Mouse (Mus musculus) limb, embryonic 15.5 days (tissue): Measurements from ENCODE around the gene Rgs19. TPM values are rescaled to one million over a fixed set of nuclear protein-coding genes. Genes with fewer than 3 reads are reported as not detected.
A peak's percentile ranks its signal among the peaks of the same experiment; 100 is the strongest.

Experiments used
- ATAC-seq: fragments of 200-750 bp; cut with Nextera tagmentation; 2 replicates; pipeline ENCODE4 v1.8.0; 2017; ENCODE audit warnings: low read depth, moderate TSS enrichment; ENCODE audit not compliant: insufficient number of reproducible peaks, low FRiP score, low TSS enrichment
- H3K27ac ChIP-seq: fragments of 300-500 bp; sonication (generic); 2 replicates; pipeline ENCODE4 v1.5.1; 2015; ENCODE audit warnings: moderate library complexity, mild to moderate bottlenecking, inconsistent platforms
- H3K27me3 ChIP-seq: fragments of 300-500 bp; sonication (generic); 2 replicates; pipeline ENCODE4 v1.6.1; 2015; ENCODE audit warnings: inconsistent platforms
- H3K36me3 ChIP-seq: fragments of 300-500 bp; sonication (generic); 2 replicates; pipeline ENCODE4 v1.6.1; 2015; ENCODE audit warnings: inconsistent platforms
- H3K4me1 ChIP-seq: fragments of 300-500 bp; sonication (generic); 2 replicates; pipeline ENCODE4 v1.6.1; 2015; ENCODE audit warnings: inconsistent platforms
- H3K4me2 ChIP-seq: fragments of 300-500 bp; sonication (generic); 2 replicates; pipeline ENCODE4 v1.6.1; 2015; ENCODE audit warnings: mild to moderate bottlenecking, inconsistent platforms
- H3K4me3 ChIP-seq: fragments of 300-500 bp; sonication (generic); 2 replicates; pipeline ENCODE4 v1.5.1; 2015; ENCODE audit warnings: mild to moderate bottlenecking, inconsistent platforms
- H3K9ac ChIP-seq: fragments of 300-500 bp; sonication (generic); 2 replicates; pipeline ENCODE4 v1.6.1; 2015; ENCODE audit warnings: inconsistent platforms
- H3K9me3 ChIP-seq: fragments of 300-500 bp; sonication (generic); 2 replicates; pipeline ENCODE4 v1.6.1; 2016; ENCODE audit warnings: inconsistent platforms
- WGBS: fragments of 180-500 bp; shearing (Covaris S2); methylation state at CpG from one replicate; pipeline ENCODE4 v1.1.7; 2015; 5-methylcytosine and 5-hydroxymethylcytosine counted together
- polyA plus RNA-seq: library from polyadenylated mRNA; unstranded; fragments of >200 nt; fragmentation: Nextera tagmentation; extraction: Ambion mirVana; gene quantifications from 2 replicates; pipeline ENCODE4 v1.2.1, GENCODE M21; 2015

The Rgs19 gene
- polyA plus RNA-seq, 1 experiment from 2014 or later: 72.9 TPM

- Histone ChIP-seq H3K4me3 (no peak overlapping the region), H3K27me3 (no peaks in the 10 kb centered on the region), H3K4me1 (peaks cover 16% of the 10 kb centered on the region), H3K27ac (no peak overlapping the region), H3K9ac (no peak overlapping the region), H3K36me3 (no peaks in the 10 kb centered on the region), H3K4me2 (no peak overlapping the region), H3K9me3 (no peaks in the 10 kb centered on the region)
- 70% methylated on average over 33 of the region's 33 CpGs for WGBS
- ATAC-seq: no peak
Measured at GRCm38 (mm10) chr2:181696801-181697420, 3.1 kb upstream of the Rgs19 start.

- H3K9me3 ChIP-seq: no peaks in the 10 kb centered on the region
- H3K4me3 ChIP-seq: no peak overlapping the region
- no peak for ATAC-seq
Measured at GRCm38 (mm10) chr2:181695776-181696175, 2.0 kb upstream of the Rgs19 start.

GRCm38 (mm10) chr2:181694581-181694980, 804 bp upstream of the Rgs19 start:
- H3K4me1 ChIP-seq: peaks cover 27% of the 10 kb centered on the region
- no peaks in the 10 kb centered on the region for H3K27me3 ChIP-seq
- 90% methylated on average over 3 of the region's 3 CpGs for WGBS
- ATAC-seq: no peak
- H3K9me3 ChIP-seq: no peaks in the 10 kb centered on the region
- no peak overlapping the region for H3K9ac ChIP-seq
- no peak overlapping the region for H3K4me3 ChIP-seq
- H3K4me2 ChIP-seq: peak overlapping the region; percentile 81; the same call in 1 of the 2 replicates
- H3K36me3 ChIP-seq: peaks cover 10% of the 10 kb centered on the region
- no peak overlapping the region for H3K27ac ChIP-seq

More at GRCm38 (mm10) chr2:181695776-181696175, 2.0 kb upstream of the Rgs19 start:
- Histone ChIP-seq H3K9ac (no peak overlapping the region), H3K4me1 (peaks cover 23% of the 10 kb centered on the region), H3K27me3 (no peaks in the 10 kb centered on the region), H3K27ac (no peak overlapping the region), H3K36me3 (peaks cover 4% of the 10 kb centered on the region; the same call in 1 of the 2 replicates), H3K4me2 (no peak overlapping the region)
- 74% methylated on average over 1 of the region's 1 CpGs for WGBS

GRCm38 (mm10) chr2:181692304-181692703, 1.5 kb downstream of the Rgs19 start:
- ATAC-seq: no peak
- H3K27ac ChIP-seq: no peak overlapping the region

GRCm38 (mm10) chr2:181691571-181691970, 2.2 kb downstream of the Rgs19 start:
- no peaks in the 10 kb centered on the region for H3K27me3 ChIP-seq
- H3K27ac ChIP-seq: no peak overlapping the region
- H3K36me3 ChIP-seq: peaks cover 39% of the 10 kb centered on the region
- WGBS: 83% methylated on average over 4 of the region's 4 CpGs
- H3K4me1 ChIP-seq: peaks cover 27% of the 10 kb centered on the region
- ATAC-seq: no peak
- H3K4me3 ChIP-seq: no peak overlapping the region
- no peak overlapping the region for H3K4me2 ChIP-seq
- no peak overlapping the region; the same call in 1 of the 2 replicates for H3K9ac ChIP-seq
- H3K9me3 ChIP-seq: no peaks in the 10 kb centered on the region

More at GRCm38 (mm10) chr2:181692304-181692703, 1.5 kb downstream of the Rgs19 start:
- Histone ChIP-seq H3K4me3 (0 out of 2 replicates have a peak overlapping the region, but pooled peaks have one; percentile 75), H3K4me1 (peaks cover 27% of the 10 kb centered on the region), H3K27me3 (no peaks in the 10 kb centered on the region), H3K36me3 (peaks cover 32% of the 10 kb centered on the region), H3K4me2 (peak overlapping the region; percentile 81; the same call in 1 of the 2 replicates), H3K9me3 (no peaks in the 10 kb centered on the region), H3K9ac (no peak overlapping the region)
- WGBS: 91% methylated on average over 3 of the region's 3 CpGs

GRCm38 (mm10) chr2:181691083-181691482, 2.7 kb downstream of the Rgs19 start:
- Histone ChIP-seq H3K4me3 (no peak overlapping the region), H3K4me2 (no peak overlapping the region), H3K9me3 (no peaks in the 10 kb centered on the region), H3K9ac (peak overlapping the region; percentile 17; the same call in 1 of the 2 replicates), H3K4me1 (peaks cover 27% of the 10 kb centered on the region), H3K27ac (no peak overlapping the region), H3K27me3 (no peaks in the 10 kb centered on the region), H3K36me3 (peaks cover 44% of the 10 kb centered on the region)
- WGBS: 80% methylated on average over 6 of the region's 6 CpGs
- ATAC-seq: no peak

GRCm38 (mm10) chr2:181689466-181690160, 4.2 kb downstream of the Rgs19 start:
- H3K36me3 ChIP-seq: peaks cover 53% of the 10 kb centered on the region
- peaks cover 27% of the 10 kb centered on the region for H3K4me1 ChIP-seq
- WGBS: 91% methylated on average over 10 of the region's 10 CpGs
- H3K27ac ChIP-seq: no peak overlapping the region
- H3K9ac ChIP-seq: no peak overlapping the region
- no peaks in the 10 kb centered on the region for H3K27me3 ChIP-seq
- H3K9me3 ChIP-seq: no peaks in the 10 kb centered on the region
- H3K4me3 ChIP-seq: no peak overlapping the region
- ATAC-seq: no peak
- no peak overlapping the region for H3K4me2 ChIP-seq

GRCm38 (mm10) chr2:181687586-181687985, 6.2 kb downstream of the Rgs19 start:
- no peak overlapping the region for H3K9ac ChIP-seq
- 94% methylated on average over 8 of the region's 8 CpGs for WGBS
- no peak for ATAC-seq
- H3K27ac ChIP-seq: no peak overlapping the region
- no peak overlapping the region for H3K4me3 ChIP-seq
- H3K9me3 ChIP-seq: no peaks in the 10 kb centered on the region
- peaks cover 56% of the 10 kb centered on the region for H3K36me3 ChIP-seq
- H3K4me1 ChIP-seq: peaks cover 18% of the 10 kb centered on the region
- no peaks in the 10 kb centered on the region for H3K27me3 ChIP-seq
- H3K4me2 ChIP-seq: no peak overlapping the region

- Histone ChIP-seq H3K27me3 (no peaks in the 10 kb centered on the region), H3K9me3 (no peaks in the 10 kb centered on the region), H3K27ac (no peak overlapping the region), H3K4me3 (no peak overlapping the region), H3K4me2 (no peak overlapping the region), H3K36me3 (peaks cover 51% of the 10 kb centered on the region), H3K9ac (no peak overlapping the region), H3K4me1 (peaks cover 9% of the 10 kb centered on the region; the same call in 1 of the 2 replicates)
- 91% methylated on average over 4 of the region's 4 CpGs for WGBS
- ATAC-seq: no peak
Measured at GRCm38 (mm10) chr2:181685686-181686085, 8.1 kb downstream of the Rgs19 start.

GRCm38 (mm10) chr2:181684713-181685112, 9.1 kb downstream of the Rgs19 start:
- ATAC-seq: no peak
- Histone ChIP-seq H3K36me3 (peaks cover 47% of the 10 kb centered on the region), H3K9me3 (no peaks in the 10 kb centered on the region), H3K4me2 (no peak overlapping the region), H3K27ac (no peak overlapping the region), H3K27me3 (no peaks in the 10 kb centered on the region), H3K9ac (no peak overlapping the region), H3K4me3 (no peak overlapping the region), H3K4me1 (peaks cover 8% of the 10 kb centered on the region; the same call in 1 of the 2 replicates)
- 84% methylated on average over 1 of the region's 1 CpGs for WGBS

GRCm38 (mm10) chr2:181683381-181683780, 10.4 kb downstream of the Rgs19 start:
- H3K27ac ChIP-seq: no peak overlapping the region
- H3K9ac ChIP-seq: no peak overlapping the region
- H3K27me3 ChIP-seq: no peaks in the 10 kb centered on the region
- peaks cover 14% of the 10 kb centered on the region for H3K4me1 ChIP-seq
- H3K4me3 ChIP-seq: no peak overlapping the region
- ATAC-seq: no peak
- H3K4me2 ChIP-seq: no peak overlapping the region
- 63% methylated on average over 4 of the region's 4 CpGs for WGBS
- H3K36me3 ChIP-seq: peaks cover 35% of the 10 kb centered on the region
- H3K9me3 ChIP-seq: no peaks in the 10 kb centered on the region

- no peak for ATAC-seq
- H3K36me3 ChIP-seq: peaks cover 21% of the 10 kb centered on the region
- H3K27me3 ChIP-seq: no peaks in the 10 kb centered on the region
- H3K4me1 ChIP-seq: peaks cover 14% of the 10 kb centered on the region
- no peak overlapping the region for H3K4me3 ChIP-seq
- no peak overlapping the region for H3K4me2 ChIP-seq
- no peaks in the 10 kb centered on the region for H3K9me3 ChIP-seq
- WGBS: 92% methylated on average over 1 of the region's 1 CpGs
- no peak overlapping the region for H3K9ac ChIP-seq
- no peak overlapping the region for H3K27ac ChIP-seq
Measured at GRCm38 (mm10) chr2:181681978-181682377, 11.8 kb downstream of the Rgs19 start.
